Mouse (Mus musculus): ENCODE results near the gene Gm1110.
"Not testable (repeated sequence)": the region's sequence is repeated elsewhere in the genome, so short reads cannot be mapped to it uniquely, and the experiment has no call there.

The Gm1110 gene

GRCm38 (mm10) chr9:26922909-26923526, at the start of gene Gm1110:
TSS of gene Gm1110 (minus strand) at chr9:26923111.
- DNase-seq = no peak

- no peak for DNase-seq
Measured at GRCm38 (mm10) chr9:26947790-26948189, 24.9 kb upstream of the Gm1110 start.

GRCm38 (mm10) chr9:26924146-26924545, 1.2 kb upstream of the Gm1110 start:
- DNase-seq = peak; percentile 78

- no peak for DNase-seq
Measured at GRCm38 (mm10) chr9:26919778-26920177, 3.1 kb downstream of the Gm1110 start.

- DNase-seq = no peak
Measured at GRCm38 (mm10) chr9:26913150-26913549, 9.8 kb downstream of the Gm1110 start.

- no peak for DNase-seq
Measured at GRCm38 (mm10) chr9:26911251-26911650, 11.7 kb downstream of the Gm1110 start.

- not testable (repeated sequence) for DNase-seq
Measured at GRCm38 (mm10) chr9:26869856-26870255, 53.1 kb downstream of the Gm1110 start.

- DNase-seq = no peak
Measured at GRCm38 (mm10) chr9:26860751-26861150, 62.2 kb downstream of the Gm1110 start, which contains the start of gene Glb1l3. TSS of gene Glb1l3 (minus strand) at chr9:26860890.

GRCm38 (mm10) chr9:26831089-26831488, 91.8 kb downstream of the Gm1110 start:
- DNase-seq = no peak
